Mouse (Mus musculus) embryonic facial prominence, embryonic 11.5 days (tissue): Measurements from ENCODE around the gene Pan2. TPM values are rescaled to one million over a fixed set of nuclear protein-coding genes. Genes with fewer than 3 reads are reported as not detected.
"Not testable (repeated sequence)": the region's sequence is repeated elsewhere in the genome, so short reads cannot be mapped to it uniquely, and the experiment has no call there.

Experiments
- ATAC-seq: fragments of 200-750 bp; cut with Nextera tagmentation; replicated peaks from 2 replicates; pipeline ENCODE4 v1.8.0; 2017; ENCODE audit warnings: low read depth; ENCODE audit not compliant: insufficient number of reproducible peaks, low FRiP score, low TSS enrichment
- DNase-seq: peaks from one replicate; pipeline ENCODE4 v3.0.0-alpha.2; 2015; ENCODE audit warnings: low spot score
- H3K27ac ChIP-seq: fragments of 300-500 bp; sonication (generic); replicated peaks from 2 replicates; pipeline ENCODE4 v1.5.1; 2014; ENCODE audit warnings: mild to moderate bottlenecking, low read depth, low read length, control low read depth
- H3K27me3 ChIP-seq: fragments of 300-500 bp; sonication (generic); 2 replicates; pipeline ENCODE4 v1.6.1; 2014; ENCODE audit warnings: mild to moderate bottlenecking, low read length, moderate library complexity, mixed read lengths; ENCODE audit not compliant: control insufficient read depth, insufficient read depth
- H3K36me3 ChIP-seq: fragments of 300-500 bp; sonication (generic); replicated peaks from 2 replicates; pipeline ENCODE4 v1.6.1; 2014; ENCODE audit warnings: low read depth, mild to moderate bottlenecking, low read length, moderate library complexity, mixed read lengths; ENCODE audit not compliant: control insufficient read depth, insufficient read depth
- H3K4me1 ChIP-seq: fragments of 300-500 bp; sonication (generic); 2 replicates; pipeline ENCODE4 v1.6.1; 2014; ENCODE audit warnings: low read length, mixed read lengths; ENCODE audit not compliant: control insufficient read depth, insufficient read depth
- H3K4me2 ChIP-seq: fragments of 300-500 bp; sonication (generic); 2 replicates; pipeline ENCODE4 v1.6.1; 2014; ENCODE audit warnings: low read depth, mild to moderate bottlenecking, control low read depth, low read length, moderate library complexity
- H3K4me3 ChIP-seq: fragments of 300-500 bp; sonication (generic); 2 replicates; pipeline ENCODE4 v1.5.1; 2014; ENCODE audit warnings: low read depth, low read length, control low read depth
- H3K9ac ChIP-seq: fragments of 300-500 bp; sonication (generic); replicated peaks from 2 replicates; pipeline ENCODE4 v1.6.1; 2014; ENCODE audit warnings: mild to moderate bottlenecking, control low read depth, low read length
- H3K9me3 ChIP-seq: fragments of 300-500 bp; sonication (generic); replicated peaks from 2 replicates; pipeline ENCODE4 v1.6.1; 2016; ENCODE audit warnings: mild to moderate bottlenecking, low read length, inconsistent platforms, mixed read lengths; ENCODE audit not compliant: control insufficient read depth
- WGBS: fragments of 180-500 bp; shearing (Covaris S2); extraction: QIAGEN DNeasy Blood & Tissue Kit; methylation state at CpG from one replicate; pipeline ENCODE4 v1.1.7; 2014; 5-methylcytosine and 5-hydroxymethylcytosine counted together
- polyA plus RNA-seq: library from polyadenylated mRNA; unstranded; fragments of >200 nt; fragmentation: Nextera tagmentation; extraction: Ambion mirVana; gene quantifications from 2 replicates; pipeline ENCODE4 v1.2.1, GENCODE M21; 2014

The Pan2 gene
- 33.6 and 35.2 TPM in 2 replicates for polyA plus RNA-seq

GRCm38 (mm10) chr10:128303126-128304021 lies at the start of gene Pan2:
Pan2 (plus strand) TSS chr10:128303335.
- peak within 1 kb of the TSS; percentile 79 for H3K4me2 ChIP-seq
- peak within 1 kb of the TSS; percentile 80 for H3K27ac ChIP-seq
- H3K36me3 ChIP-seq: no peaks in the 10 kb centered on the region
- H3K9ac ChIP-seq: peak within 1 kb of the TSS; percentile 92
- H3K4me3 ChIP-seq: peak within 1 kb of the TSS; percentile 60
- H3K4me1 ChIP-seq: peaks cover 9% of the 10 kb centered on the region
- DNase-seq (peak; percentile 99), ATAC-seq (peak; percentile 98)
- WGBS: 2% methylated on average over 37 of the region's 37 CpGs
- no peaks in the 10 kb centered on the region for H3K27me3 ChIP-seq
- no peaks in the 10 kb centered on the region for H3K9me3 ChIP-seq

GRCm38 (mm10) chr10:128253677-128254255 lies 49.4 kb upstream of the Pan2 start, which contains the start of gene Apon:
Apon (plus strand) TSS chr10:128254096.
- H3K4me2 ChIP-seq: no peak within 1 kb of the TSS
- H3K27me3 ChIP-seq: no peaks in the 10 kb centered on the region
- ATAC-seq (no peak), DNase-seq (no peak)
- H3K4me3 ChIP-seq: no peak within 1 kb of the TSS
- 84% methylated on average over 4 of the region's 4 CpGs for WGBS
- no peaks in the 10 kb centered on the region for H3K4me1 ChIP-seq
- H3K9ac ChIP-seq: no peak within 1 kb of the TSS
- no peak within 1 kb of the TSS for H3K27ac ChIP-seq
- peaks cover 28% of the 10 kb centered on the region for H3K36me3 ChIP-seq
- no peaks in the 10 kb centered on the region for H3K9me3 ChIP-seq

GRCm38 (mm10) chr10:128255925-128256324 lies 47.2 kb upstream of the Pan2 start:
- H3K9me3 ChIP-seq: no peaks in the 10 kb centered on the region
- 89% methylated on average over 8 of the region's 8 CpGs for WGBS
- peaks cover 11% of the 10 kb centered on the region for H3K36me3 ChIP-seq
- no peaks in the 10 kb centered on the region for H3K4me1 ChIP-seq
- H3K27me3 ChIP-seq: no peaks in the 10 kb centered on the region
- no peak overlapping the region for H3K4me2 ChIP-seq
- no peak overlapping the region for H3K9ac ChIP-seq
- H3K4me3 ChIP-seq: no peak overlapping the region
- DNase-seq (no peak), ATAC-seq (no peak)
- no peak overlapping the region for H3K27ac ChIP-seq

GRCm38 (mm10) chr10:128256328-128256727 lies 46.8 kb upstream of the Pan2 start:
- peaks cover 9% of the 10 kb centered on the region for H3K36me3 ChIP-seq
- no peak overlapping the region for H3K9ac ChIP-seq
- H3K4me2 ChIP-seq: no peak overlapping the region
- no peak overlapping the region for H3K27ac ChIP-seq
- DNase-seq (no peak), ATAC-seq (no peak)
- H3K4me3 ChIP-seq: no peak overlapping the region
- H3K27me3 ChIP-seq: no peaks in the 10 kb centered on the region
- H3K9me3 ChIP-seq: no peaks in the 10 kb centered on the region
- 87% methylated on average over 8 of the region's 8 CpGs for WGBS
- no peaks in the 10 kb centered on the region for H3K4me1 ChIP-seq

GRCm38 (mm10) chr10:128258953-128259352 lies 44.2 kb upstream of the Pan2 start:
- Histone ChIP-seq H3K27me3 (no peaks in the 10 kb centered on the region), H3K4me2 (no peak overlapping the region), H3K9me3 (no peaks in the 10 kb centered on the region), H3K27ac (no peak overlapping the region), H3K4me3 (no peak overlapping the region), H3K9ac (no peak overlapping the region), H3K4me1 (no peaks in the 10 kb centered on the region), H3K36me3 (no peaks in the 10 kb centered on the region)
- 91% methylated on average over 4 of the region's 4 CpGs for WGBS
- DNase-seq (no peak), ATAC-seq (no peak)

- Histone ChIP-seq H3K9me3 (no peaks in the 10 kb centered on the region), H3K4me2 (no peak overlapping the region), H3K27me3 (no peaks in the 10 kb centered on the region), H3K36me3 (no peaks in the 10 kb centered on the region), H3K4me3 (no peak overlapping the region), H3K27ac (no peak overlapping the region), H3K9ac (no peak overlapping the region), H3K4me1 (no peaks in the 10 kb centered on the region)
- DNase-seq (no peak), ATAC-seq (no peak)
- 82% methylated on average over 5 of the region's 5 CpGs for WGBS
These were observed 43.2 kb upstream of the Pan2 start for GRCm38 (mm10) chr10:128259946-128260345.

GRCm38 (mm10) chr10:128260376-128260775 lies 42.8 kb upstream of the Pan2 start:
- not testable (repeated sequence) for H3K27me3 ChIP-seq, H3K36me3 ChIP-seq, DNase-seq, H3K27ac ChIP-seq, H3K4me2 ChIP-seq, H3K9me3 ChIP-seq, H3K9ac ChIP-seq, H3K4me1 ChIP-seq, H3K4me3 ChIP-seq, ATAC-seq
- WGBS: 87% methylated on average over 7 of the region's 7 CpGs

GRCm38 (mm10) chr10:128262300-128262699 lies 40.8 kb upstream of the Pan2 start:
- H3K27me3 ChIP-seq: no peaks in the 10 kb centered on the region
- DNase-seq (no peak), ATAC-seq (no peak)
- no peaks in the 10 kb centered on the region for H3K9me3 ChIP-seq
- H3K27ac ChIP-seq: no peak overlapping the region
- no peak overlapping the region for H3K9ac ChIP-seq
- no peaks in the 10 kb centered on the region for H3K36me3 ChIP-seq
- no peak overlapping the region for H3K4me2 ChIP-seq
- no peaks in the 10 kb centered on the region for H3K4me1 ChIP-seq
- 78% methylated on average over 22 of the region's 22 CpGs for WGBS
- H3K4me3 ChIP-seq: no peak overlapping the region
